Mouse (Mus musculus) liver, embryonic 11.5 days (tissue): ENCODE measurements around the gene Il18bp. TPM values are rescaled to one million over a fixed set of nuclear protein-coding genes. Genes with fewer than 3 reads are reported as not detected.

Experiments used
- ATAC-seq: fragments of 200-750 bp; cut with Nextera tagmentation; replicated peaks from 2 replicates; pipeline ENCODE4 v1.8.0; 2017; ENCODE audit warnings: moderate number of reproducible peaks, mild to moderate bottlenecking, moderate TSS enrichment, moderate library complexity; ENCODE audit not compliant: low FRiP score
- DNase-seq: peaks from one replicate; pipeline ENCODE4 v3.0.0-alpha.2; 2017; ENCODE audit warnings: low spot score
- H3K27ac ChIP-seq: fragments of 300-500 bp; sonication (generic); 2 replicates; pipeline ENCODE4 v1.5.1; 2014; ENCODE audit warnings: mild to moderate bottlenecking, low read depth, low read length, control low read depth
- H3K27me3 ChIP-seq: fragments of 300-500 bp; sonication (generic); replicated peaks from 2 replicates; pipeline ENCODE4 v1.6.1; 2014; ENCODE audit warnings: low read length, mixed read lengths; ENCODE audit not compliant: control insufficient read depth, insufficient read depth
- H3K36me3 ChIP-seq: fragments of 300-500 bp; sonication (generic); 2 replicates; pipeline ENCODE4 v1.6.1; 2014; ENCODE audit warnings: mild to moderate bottlenecking, low read length, moderate library complexity, mixed read lengths; ENCODE audit not compliant: control insufficient read depth, insufficient read depth
- H3K4me1 ChIP-seq: fragments of 300-500 bp; sonication (generic); replicated peaks from 2 replicates; pipeline ENCODE4 v1.6.1; 2014; ENCODE audit warnings: low read length, mixed read lengths; ENCODE audit not compliant: control insufficient read depth, insufficient read depth
- H3K4me2 ChIP-seq: fragments of 300-500 bp; sonication (generic); 2 replicates; pipeline ENCODE4 v1.6.1; 2014; ENCODE audit warnings: mild to moderate bottlenecking, control low read depth, moderate library complexity
- H3K4me3 ChIP-seq: fragments of 300-500 bp; sonication (generic); 2 replicates; pipeline ENCODE4 v1.5.1; 2014; ENCODE audit warnings: low read depth, low read length, control low read depth
- H3K9ac ChIP-seq: fragments of 300-500 bp; sonication (generic); 2 replicates; pipeline ENCODE4 v1.6.1; 2014; ENCODE audit warnings: low read depth, low read length, control low read depth
- H3K9me3 ChIP-seq: fragments of 300-500 bp; sonication (generic); 2 replicates; pipeline ENCODE4 v1.6.1; 2016; ENCODE audit warnings: low read length, inconsistent platforms, mixed read lengths; ENCODE audit not compliant: control insufficient read depth
- WGBS: fragments of 180-500 bp; shearing (Covaris S2); extraction: QIAGEN DNeasy Blood & Tissue Kit; methylation state at CpG from one replicate; pipeline ENCODE4 v1.1.7; 2014; 5-methylcytosine and 5-hydroxymethylcytosine counted together
- polyA plus RNA-seq: library from polyadenylated mRNA; unstranded; fragments of >200 nt; fragmentation: Nextera tagmentation; extraction: Ambion mirVana; gene quantifications from 2 replicates; pipeline ENCODE4 v1.2.1, GENCODE M21; 2014

Il18bp gene
- polyA plus RNA-seq, 1 experiment from 2014 or later, result 2.4 TPM

DNA sequence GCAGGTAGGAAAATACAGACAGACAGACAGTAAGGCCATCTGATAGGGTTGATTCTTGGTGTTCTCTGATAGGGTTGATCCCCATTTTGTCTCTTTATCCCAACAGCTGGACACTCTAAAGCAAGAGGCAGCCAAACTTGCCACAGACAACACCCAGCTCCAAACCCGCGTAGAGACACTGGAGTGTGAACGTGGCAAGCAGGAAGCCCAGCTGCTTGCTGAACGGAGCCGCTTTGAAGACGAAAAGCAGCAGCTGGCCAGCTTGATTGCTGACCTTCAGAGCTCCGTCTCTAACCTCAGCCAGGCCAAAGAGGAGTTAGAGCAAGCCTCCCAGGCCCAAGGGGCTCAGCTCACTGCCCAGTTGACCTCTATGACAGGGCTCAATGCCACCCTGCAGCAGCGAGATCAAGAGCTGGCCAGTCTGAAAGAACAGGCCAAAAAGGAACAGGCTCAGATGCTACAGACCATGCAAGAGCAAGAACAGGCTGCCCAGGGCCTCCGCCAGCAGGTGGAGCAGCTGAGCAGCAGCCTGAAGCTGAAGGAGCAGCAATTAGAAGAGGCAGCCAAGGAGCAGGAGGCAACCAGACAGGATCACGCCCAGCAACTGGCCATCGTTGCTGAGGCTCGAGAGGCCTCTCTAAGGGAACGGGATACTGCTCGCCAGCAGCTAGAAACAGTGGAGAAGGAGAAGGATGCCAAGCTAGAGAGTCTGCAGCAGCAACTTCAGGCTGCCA is 20.1 kb downstream of the Il18bp start:
- no peaks in the 10 kb centered on the region for H3K27me3 ChIP-seq
- no peaks in the 10 kb centered on the region for H3K4me1 ChIP-seq
- H3K4me3 ChIP-seq, result no peak overlapping the region
- peaks cover 79% of the 10 kb centered on the region for H3K36me3 ChIP-seq
- ATAC-seq (peak; percentile 46), DNase-seq (peak; percentile 55)
- no peak overlapping the region for H3K4me2 ChIP-seq
- no peak overlapping the region for H3K9ac ChIP-seq
- WGBS, result 79% methylated on average over 14 of the region's 14 CpGs
- no peaks in the 10 kb centered on the region for H3K9me3 ChIP-seq
- no peak overlapping the region for H3K27ac ChIP-seq

DNA sequence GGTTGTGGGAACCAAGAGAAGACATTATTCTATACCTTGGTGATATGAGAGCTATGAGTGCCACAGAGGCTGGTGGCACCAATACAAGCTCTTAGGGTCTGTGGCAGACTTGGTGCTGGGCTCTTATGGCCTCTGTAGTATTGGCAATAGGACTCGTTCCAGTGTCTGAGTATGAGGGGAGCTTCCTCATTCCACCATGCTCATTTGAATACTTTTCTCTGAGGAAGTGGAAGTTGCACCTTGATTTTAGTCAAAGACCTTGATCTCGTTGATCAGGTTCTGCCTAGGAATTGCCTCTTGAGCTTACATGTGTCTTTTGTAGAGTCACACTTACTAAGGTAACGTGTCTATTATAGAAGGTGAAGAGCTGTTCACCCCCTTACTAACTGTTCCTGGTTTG is 24.2 kb downstream of the Il18bp start:
- no peak for DNase-seq
- no peak overlapping the region for H3K9ac ChIP-seq
- no peak for ATAC-seq
- no peak overlapping the region for H3K4me2 ChIP-seq
- no peak overlapping the region for H3K27ac ChIP-seq
- H3K27me3 ChIP-seq, result no peaks in the 10 kb centered on the region
- H3K4me3 ChIP-seq, result no peak overlapping the region
- H3K9me3 ChIP-seq, result no peaks in the 10 kb centered on the region
- no peaks in the 10 kb centered on the region for H3K4me1 ChIP-seq
- WGBS, result 83% methylated on average over 3 of the region's 3 CpGs
- H3K36me3 ChIP-seq, result peaks cover 70% of the 10 kb centered on the region

DNA sequence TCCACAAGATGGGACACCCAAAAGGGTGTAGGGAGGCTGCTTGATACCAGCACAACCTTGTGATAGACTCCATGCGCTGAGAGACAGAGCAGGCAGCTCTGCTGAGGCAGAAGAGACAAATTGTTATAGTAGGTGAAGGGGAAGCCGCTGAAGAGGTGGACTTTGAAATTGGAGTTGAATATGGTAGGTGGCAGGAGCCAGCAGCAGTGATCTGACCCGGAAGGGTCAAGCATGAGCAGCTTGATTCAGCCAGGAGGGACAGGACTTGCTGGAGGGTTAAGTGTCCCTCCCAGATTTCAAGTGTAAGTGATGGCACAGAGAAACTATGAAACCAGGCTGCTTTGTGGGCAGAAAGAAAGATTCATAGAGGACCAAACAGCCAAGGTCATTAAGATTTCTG is 33.4 kb downstream of the Il18bp start:
- Histone ChIP-seq H3K27ac (no peak overlapping the region), H3K4me3 (no peak overlapping the region), H3K27me3 (no peaks in the 10 kb centered on the region), H3K36me3 (peaks cover 23% of the 10 kb centered on the region), H3K9me3 (no peaks in the 10 kb centered on the region), H3K4me2 (no peak overlapping the region), H3K4me1 (no peaks in the 10 kb centered on the region), H3K9ac (no peak overlapping the region)
- ATAC-seq (no peak), DNase-seq (no peak)
- 90% methylated on average over 3 of the region's 3 CpGs for WGBS

DNA sequence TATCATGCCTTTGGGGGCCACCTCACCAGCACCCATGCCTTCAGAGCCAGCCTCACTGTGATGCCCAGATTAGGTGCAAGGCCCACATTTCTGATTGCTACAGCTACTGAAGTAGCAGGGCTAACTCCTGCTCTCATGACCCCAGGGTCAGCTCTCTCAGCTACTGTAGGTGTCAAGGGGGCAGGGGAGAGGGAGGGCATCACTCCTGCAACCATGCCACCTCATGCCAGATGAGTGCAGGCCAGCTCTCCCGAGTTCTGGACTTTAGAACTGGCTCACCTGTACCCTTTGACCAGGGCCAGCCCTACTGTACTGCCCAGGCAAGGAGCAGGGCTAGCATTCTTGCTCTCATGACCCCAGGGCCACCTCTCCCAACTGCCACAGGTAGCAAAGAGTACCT is 35.8 kb downstream of the Il18bp start:
- DNase-seq, result no peak
- Histone ChIP-seq H3K4me2 (no peak overlapping the region), H3K9ac (no peak overlapping the region), H3K4me1 (no peaks in the 10 kb centered on the region), H3K4me3 (no peak overlapping the region), H3K27ac (no peak overlapping the region), H3K36me3 (peaks cover 12% of the 10 kb centered on the region; the same call in 1 of the 2 replicates), H3K27me3 (no peaks in the 10 kb centered on the region), H3K9me3 (no peaks in the 10 kb centered on the region)
- 80% methylated on average over 1 of the region's 1 CpGs for WGBS
- no peak for ATAC-seq

DNA sequence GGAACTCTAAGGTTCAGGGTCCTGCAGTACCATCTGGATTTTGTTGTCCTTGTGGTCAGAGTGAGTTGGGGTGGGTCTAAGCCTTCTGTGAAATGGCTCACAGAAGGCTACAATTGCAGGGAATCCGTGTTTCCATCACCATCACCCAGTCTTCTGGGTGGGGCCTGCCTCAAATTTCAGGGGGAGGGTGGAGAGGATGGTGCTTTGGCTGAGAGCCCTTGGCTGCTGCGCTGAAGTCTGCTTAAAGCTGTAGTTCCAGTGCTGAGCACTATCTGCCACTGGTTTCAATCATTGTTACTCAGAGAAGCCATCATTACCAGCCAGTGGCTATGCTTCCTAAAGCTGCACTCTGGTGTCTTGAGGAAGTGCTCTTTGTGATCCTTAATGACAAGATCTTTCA is 44.0 kb downstream of the Il18bp start:
- Histone ChIP-seq H3K4me1 (peaks cover 17% of the 10 kb centered on the region), H3K27me3 (no peaks in the 10 kb centered on the region), H3K4me2 (no peak overlapping the region), H3K27ac (no peak overlapping the region), H3K36me3 (no peaks in the 10 kb centered on the region; the same call in 1 of the 2 replicates), H3K9ac (no peak overlapping the region), H3K4me3 (no peak overlapping the region), H3K9me3 (no peaks in the 10 kb centered on the region)
- ATAC-seq, result no peak
- no peak for DNase-seq
- WGBS, result 57% methylated on average over 2 of the region's 2 CpGs

DNA sequence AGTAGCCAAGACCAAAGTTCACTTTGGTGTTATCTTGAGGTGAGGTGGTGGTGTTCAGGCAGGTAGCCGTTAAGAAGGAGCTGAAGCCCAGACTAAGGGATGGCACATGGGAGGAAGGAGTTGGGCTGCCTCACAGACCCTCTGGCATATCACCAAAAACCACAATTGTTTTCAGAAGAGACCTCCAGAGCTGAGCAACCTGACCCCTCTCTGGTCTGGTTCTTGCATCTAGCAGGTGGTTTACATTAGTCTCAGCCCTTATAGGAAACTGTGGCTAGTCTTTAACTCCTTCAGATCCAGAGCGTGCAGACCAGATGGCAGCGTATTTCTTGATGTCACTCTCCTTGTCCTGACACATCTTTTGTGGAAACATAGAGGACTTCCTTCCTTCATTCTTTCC is 44.8 kb downstream of the Il18bp start:
- H3K4me1 ChIP-seq, result peaks cover 25% of the 10 kb centered on the region
- H3K9ac ChIP-seq, result no peak overlapping the region
- H3K4me2 ChIP-seq, result no peak overlapping the region
- H3K9me3 ChIP-seq, result no peaks in the 10 kb centered on the region
- no peaks in the 10 kb centered on the region for H3K27me3 ChIP-seq
- no peak for ATAC-seq
- H3K27ac ChIP-seq, result no peak overlapping the region
- H3K36me3 ChIP-seq, result no peaks in the 10 kb centered on the region; the same call in 1 of the 2 replicates
- DNase-seq, result no peak
- 68% methylated on average over 3 of the region's 3 CpGs for WGBS
- H3K4me3 ChIP-seq, result no peak overlapping the region

DNA sequence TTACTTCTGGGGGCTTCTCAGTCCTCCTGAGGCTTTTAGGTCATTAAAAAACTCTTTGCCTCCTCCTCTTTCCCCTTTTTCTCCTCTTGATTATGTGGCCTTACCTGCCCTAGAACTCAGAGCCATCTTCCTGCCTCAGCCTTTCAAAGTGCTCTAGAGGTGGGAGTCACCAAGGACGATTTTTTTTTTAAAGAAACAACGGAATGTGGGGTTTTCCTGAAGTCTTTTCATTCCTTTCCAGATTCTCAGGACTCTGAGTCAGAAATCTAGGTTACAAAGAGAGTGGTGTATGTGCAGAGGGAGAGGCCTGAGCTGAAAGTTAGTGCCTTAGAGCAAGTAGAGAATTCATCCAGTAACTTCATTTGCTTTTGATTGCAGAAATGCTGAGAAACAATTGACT is 46.8 kb downstream of the Il18bp start:
- peak overlapping the region; percentile 97 for H3K4me2 ChIP-seq
- 60% methylated on average over 2 of the region's 2 CpGs for WGBS
- H3K4me3 ChIP-seq, result peak overlapping the region; percentile 79
- H3K4me1 ChIP-seq, result peaks cover 29% of the 10 kb centered on the region
- no peaks in the 10 kb centered on the region for H3K36me3 ChIP-seq
- H3K27ac ChIP-seq, result peak overlapping the region; percentile 98
- H3K9ac ChIP-seq, result peak overlapping the region; percentile 80
- no peaks in the 10 kb centered on the region for H3K27me3 ChIP-seq
- no peaks in the 10 kb centered on the region for H3K9me3 ChIP-seq
- ATAC-seq, result no peak
- no peak for DNase-seq

DNA sequence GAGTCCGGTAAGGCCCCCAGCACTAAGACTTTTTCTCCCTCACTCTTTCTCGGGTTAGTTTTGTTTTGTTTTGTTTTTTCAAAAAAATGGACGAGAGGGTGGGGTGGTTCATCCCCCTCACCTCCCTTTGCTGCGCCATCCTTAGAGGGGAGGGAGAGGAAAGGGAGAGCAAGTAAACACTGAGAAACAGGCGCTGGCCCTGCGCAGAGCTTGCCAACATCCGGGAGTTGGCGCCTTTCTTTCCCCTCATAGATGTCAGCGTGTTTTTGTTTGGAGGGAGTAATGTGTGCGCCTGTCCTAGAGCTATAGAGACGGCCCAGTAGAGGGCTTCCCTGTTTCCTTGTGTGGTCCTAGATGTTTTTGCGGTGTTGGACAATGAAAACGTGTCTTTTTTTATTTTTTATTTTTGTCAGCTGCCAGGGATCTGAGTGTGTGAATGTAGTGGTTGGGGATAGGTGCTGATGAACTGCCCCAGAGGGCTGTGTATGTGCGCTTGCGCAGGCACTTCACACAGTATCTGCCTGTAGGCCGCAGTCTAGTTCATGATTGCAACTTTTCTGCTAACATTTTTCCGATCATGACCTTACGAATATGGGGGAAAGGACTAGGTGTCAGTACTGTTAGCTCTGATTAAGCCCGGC is 47.5 kb downstream of the Il18bp start:
- 12% methylated on average over 19 of the region's 19 CpGs for WGBS
- ATAC-seq (peak; percentile 45), DNase-seq (peak; percentile 70)
- Histone ChIP-seq H3K27ac (peak overlapping the region; percentile 98), H3K4me2 (peak overlapping the region; percentile 97), H3K27me3 (no peaks in the 10 kb centered on the region), H3K9me3 (no peaks in the 10 kb centered on the region), H3K36me3 (no peaks in the 10 kb centered on the region), H3K4me1 (peaks cover 32% of the 10 kb centered on the region), H3K4me3 (peak overlapping the region; percentile 79), H3K9ac (peak overlapping the region; percentile 80)

DNA sequence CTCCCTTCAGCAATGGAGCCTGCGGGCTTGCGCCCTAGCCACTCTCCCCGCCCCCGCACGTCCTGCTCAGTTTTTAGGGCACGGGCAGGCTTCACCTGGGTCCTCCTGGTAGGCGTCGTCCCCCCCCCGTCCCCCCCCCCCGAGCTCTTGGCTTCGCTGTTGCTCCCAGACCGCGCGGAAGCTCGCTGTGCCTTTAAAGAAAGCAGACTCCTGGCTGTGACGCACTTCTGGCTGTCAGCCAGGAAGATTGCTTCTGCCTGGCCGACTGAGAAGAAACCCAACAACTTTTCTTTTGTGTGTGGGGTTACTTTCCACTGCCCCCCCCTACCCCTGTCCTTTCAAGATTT is 48.1 kb downstream of the Il18bp start:
- ATAC-seq (peak; percentile 62), DNase-seq (no peak)
- peak overlapping the region; percentile 98 for H3K27ac ChIP-seq
- peak overlapping the region; percentile 97 for H3K4me2 ChIP-seq
- no peaks in the 10 kb centered on the region for H3K36me3 ChIP-seq
- H3K4me1 ChIP-seq, result peaks cover 35% of the 10 kb centered on the region
- H3K9ac ChIP-seq, result peak overlapping the region; percentile 80
- H3K27me3 ChIP-seq, result no peaks in the 10 kb centered on the region
- H3K9me3 ChIP-seq, result no peaks in the 10 kb centered on the region
- peak overlapping the region; percentile 79 for H3K4me3 ChIP-seq
- WGBS, result 0% methylated on average over 12 of the region's 17 CpGs
